Mouse (Mus musculus): ENCODE data around the gene Olfr135.

Olfr135 gene

GRCm38 (mm10) chr17:38204035-38204434, at the start of gene Olfr135:
Gene Olfr135, plus strand, starts transcription at chr17:38204335.
- DNase-seq (ENCODE audit: low read depth) = no peak

- DNase-seq (ENCODE audit: low read depth) = no peak
Observed at GRCm38 (mm10) chr17:38171088-38171487, 33.0 kb upstream of the Olfr135 start, which contains the start of gene Olfr134. Gene Olfr134, plus strand, starts transcription at chr17:38171388.
